Mouse (Mus musculus) intestine, embryonic 15.5 days (tissue): Measurements from ENCODE around the gene Susd1. TPM values are rescaled to one million over a fixed set of nuclear protein-coding genes. Genes with fewer than 3 reads are reported as not detected.
"Not testable (repeated sequence)": the region's sequence is repeated elsewhere in the genome, so short reads cannot be mapped to it uniquely, and the experiment has no call there.

ENCODE experiments used
- ATAC-seq: fragments of 200-750 bp; cut with Nextera tagmentation; 2 replicates; pipeline ENCODE4 v1.8.0; 2017; ENCODE audit warnings: moderate TSS enrichment, moderate library complexity
- H3K27ac ChIP-seq: fragments of 300-500 bp; sonication (generic); 2 replicates; pipeline ENCODE4 v1.5.1; 2015; ENCODE audit warnings: mild to moderate bottlenecking, inconsistent platforms
- H3K27me3 ChIP-seq: fragments of 300-500 bp; sonication (generic); replicated peaks from 2 replicates; pipeline ENCODE4 v1.6.1; 2015; ENCODE audit warnings: inconsistent platforms
- H3K36me3 ChIP-seq: fragments of 300-500 bp; sonication (generic); 2 replicates; pipeline ENCODE4 v1.6.1; 2015; ENCODE audit warnings: inconsistent platforms
- H3K4me1 ChIP-seq: fragments of 300-500 bp; sonication (generic); replicated peaks from 2 replicates; pipeline ENCODE4 v1.6.1; 2015; ENCODE audit warnings: inconsistent platforms
- H3K4me2 ChIP-seq: fragments of 300-500 bp; sonication (generic); replicated peaks from 2 replicates; pipeline ENCODE4 v1.6.1; 2015; ENCODE audit warnings: mild to moderate bottlenecking, inconsistent platforms
- H3K4me3 ChIP-seq: fragments of 300-500 bp; sonication (generic); replicated peaks from 2 replicates; pipeline ENCODE4 v1.5.1; 2015; ENCODE audit warnings: inconsistent platforms
- H3K9ac ChIP-seq: fragments of 300-500 bp; sonication (generic); 2 replicates; pipeline ENCODE4 v1.6.1; 2015; ENCODE audit warnings: inconsistent platforms
- H3K9me3 ChIP-seq: fragments of 300-500 bp; sonication (generic); 2 replicates; pipeline ENCODE4 v1.6.1; 2016; ENCODE audit warnings: inconsistent platforms
- WGBS: fragments of 180-500 bp; shearing (Covaris S2); methylation state at CpG from one replicate; pipeline ENCODE4 v1.1.7; 2015; 5-methylcytosine and 5-hydroxymethylcytosine counted together
- polyA plus RNA-seq: library from polyadenylated mRNA; unstranded; fragments of >200 nt; fragmentation: Nextera tagmentation; extraction: Ambion mirVana; gene quantifications from 2 replicates; pipeline ENCODE4 v1.2.1, GENCODE M21; 2015

Gene Susd1
- polyA plus RNA-seq, 1 experiment from 2014 or later, result 10.8 TPM

- Histone ChIP-seq H3K36me3 (no peaks in the 10 kb centered on the region), H3K9ac (no peak overlapping the region), H3K27me3 (no peaks in the 10 kb centered on the region), H3K4me2 (no peak overlapping the region), H3K4me1 (no peaks in the 10 kb centered on the region), H3K9me3 (no peaks in the 10 kb centered on the region), H3K27ac (no peak overlapping the region), H3K4me3 (no peak overlapping the region)
- ATAC-seq, result no peak
- WGBS, result 62% methylated on average over 7 of the region's 7 CpGs
Measured at GRCm38 (mm10) chr4:59298719-59299496, 139.5 kb downstream of the Susd1 start.

- Histone ChIP-seq H3K4me2 (no peak overlapping the region), H3K9ac (no peak overlapping the region), H3K4me1 (no peaks in the 10 kb centered on the region), H3K27me3 (no peaks in the 10 kb centered on the region), H3K36me3 (no peaks in the 10 kb centered on the region), H3K4me3 (no peak overlapping the region), H3K9me3 (no peaks in the 10 kb centered on the region), H3K27ac (no peak overlapping the region)
- 78% methylated on average over 6 of the region's 6 CpGs for WGBS
- no peak for ATAC-seq
Measured at GRCm38 (mm10) chr4:59295127-59295526, 143.3 kb downstream of the Susd1 start.

- H3K4me3 ChIP-seq, result no peak overlapping the region
- H3K9ac ChIP-seq, result no peak overlapping the region
- no peak overlapping the region for H3K4me2 ChIP-seq
- ATAC-seq, result no peak
- H3K4me1 ChIP-seq, result no peaks in the 10 kb centered on the region
- WGBS, result 77% methylated on average over 3 of the region's 3 CpGs
- H3K36me3 ChIP-seq, result no peaks in the 10 kb centered on the region
- H3K9me3 ChIP-seq, result no peaks in the 10 kb centered on the region
- no peak overlapping the region for H3K27ac ChIP-seq
- H3K27me3 ChIP-seq, result no peaks in the 10 kb centered on the region
Measured at GRCm38 (mm10) chr4:59294661-59295060, 143.8 kb downstream of the Susd1 start.

GRCm38 (mm10) chr4:59291914-59292718 is 146.3 kb downstream of the Susd1 start:
- Histone ChIP-seq H3K4me1 (no peaks in the 10 kb centered on the region), H3K27ac (no peak overlapping the region), H3K4me2 (no peak overlapping the region), H3K9ac (no peak overlapping the region), H3K36me3 (no peaks in the 10 kb centered on the region), H3K27me3 (no peaks in the 10 kb centered on the region), H3K9me3 (no peaks in the 10 kb centered on the region), H3K4me3 (no peak overlapping the region)
- WGBS, result 72% methylated on average over 13 of the region's 13 CpGs
- no peak for ATAC-seq

GRCm38 (mm10) chr4:59290972-59291576 is 147.4 kb downstream of the Susd1 start:
- Histone ChIP-seq H3K9ac (no peak overlapping the region), H3K27ac (no peak overlapping the region), H3K4me3 (no peak overlapping the region), H3K27me3 (no peaks in the 10 kb centered on the region), H3K36me3 (no peaks in the 10 kb centered on the region), H3K4me2 (no peak overlapping the region), H3K4me1 (no peaks in the 10 kb centered on the region), H3K9me3 (no peaks in the 10 kb centered on the region)
- 55% methylated on average over 6 of the region's 6 CpGs for WGBS
- no peak for ATAC-seq

GRCm38 (mm10) chr4:59287103-59287502 is 151.3 kb downstream of the Susd1 start:
- H3K27ac ChIP-seq, result no peak overlapping the region
- WGBS, result 78% methylated on average over 2 of the region's 2 CpGs
- ATAC-seq, result no peak
- no peak overlapping the region for H3K9ac ChIP-seq
- no peaks in the 10 kb centered on the region for H3K36me3 ChIP-seq
- no peaks in the 10 kb centered on the region for H3K4me1 ChIP-seq
- H3K27me3 ChIP-seq, result no peaks in the 10 kb centered on the region
- H3K4me3 ChIP-seq, result no peak overlapping the region
- H3K4me2 ChIP-seq, result no peak overlapping the region
- no peaks in the 10 kb centered on the region for H3K9me3 ChIP-seq

GRCm38 (mm10) chr4:59286351-59286750 is 152.1 kb downstream of the Susd1 start:
- 60% methylated on average over 6 of the region's 6 CpGs for WGBS

GRCm38 (mm10) chr4:59282699-59283487 is 155.5 kb downstream of the Susd1 start:
- Histone ChIP-seq H3K27ac (no peak overlapping the region), H3K4me1 (no peaks in the 10 kb centered on the region), H3K9me3 (no peaks in the 10 kb centered on the region), H3K4me2 (no peak overlapping the region), H3K9ac (no peak overlapping the region), H3K36me3 (no peaks in the 10 kb centered on the region), H3K27me3 (no peaks in the 10 kb centered on the region), H3K4me3 (no peak overlapping the region)
- WGBS, result 53% methylated on average over 8 of the region's 8 CpGs
- no peak for ATAC-seq

More at GRCm38 (mm10) chr4:59286351-59286750, 152.1 kb downstream of the Susd1 start:
- not testable (repeated sequence) for H3K4me3 ChIP-seq, ATAC-seq, H3K9me3 ChIP-seq, H3K4me2 ChIP-seq, H3K27me3 ChIP-seq, H3K4me1 ChIP-seq, H3K9ac ChIP-seq, H3K36me3 ChIP-seq, H3K27ac ChIP-seq

GRCm38 (mm10) chr4:59282137-59282536 is 156.3 kb downstream of the Susd1 start:
- H3K9me3 ChIP-seq, result no peaks in the 10 kb centered on the region
- H3K4me1 ChIP-seq, result no peaks in the 10 kb centered on the region
- no peaks in the 10 kb centered on the region for H3K27me3 ChIP-seq
- no peaks in the 10 kb centered on the region for H3K36me3 ChIP-seq
- H3K27ac ChIP-seq, result no peak overlapping the region
- ATAC-seq, result no peak
- H3K9ac ChIP-seq, result no peak overlapping the region
- H3K4me2 ChIP-seq, result no peak overlapping the region
- 49% methylated on average over 7 of the region's 7 CpGs for WGBS
- no peak overlapping the region for H3K4me3 ChIP-seq

GRCm38 (mm10) chr4:59280876-59281275 is 157.6 kb downstream of the Susd1 start:
- Histone ChIP-seq H3K27ac (no peak overlapping the region), H3K27me3 (no peaks in the 10 kb centered on the region), H3K36me3 (no peaks in the 10 kb centered on the region), H3K9ac (no peak overlapping the region), H3K4me1 (no peaks in the 10 kb centered on the region), H3K4me2 (no peak overlapping the region), H3K4me3 (no peak overlapping the region), H3K9me3 (no peaks in the 10 kb centered on the region)
- ATAC-seq, result no peak
- 46% methylated on average over 5 of the region's 5 CpGs for WGBS

- Histone ChIP-seq H3K9ac (no peak overlapping the region), H3K4me2 (no peak overlapping the region), H3K9me3 (no peaks in the 10 kb centered on the region), H3K4me1 (no peaks in the 10 kb centered on the region), H3K27ac (no peak overlapping the region), H3K27me3 (no peaks in the 10 kb centered on the region), H3K36me3 (no peaks in the 10 kb centered on the region), H3K4me3 (no peak overlapping the region)
- no peak for ATAC-seq
- 80% methylated on average over 5 of the region's 5 CpGs for WGBS
Measured at GRCm38 (mm10) chr4:59279111-59279510, 159.3 kb downstream of the Susd1 start.

GRCm38 (mm10) chr4:59278410-59278809 is 160.0 kb downstream of the Susd1 start:
- no peaks in the 10 kb centered on the region for H3K36me3 ChIP-seq
- no peak overlapping the region for H3K4me2 ChIP-seq
- no peak overlapping the region for H3K9ac ChIP-seq
- WGBS, result 83% methylated on average over 7 of the region's 7 CpGs
- ATAC-seq, result no peak
- no peak overlapping the region for H3K4me3 ChIP-seq
- H3K4me1 ChIP-seq, result no peaks in the 10 kb centered on the region
- no peak overlapping the region for H3K27ac ChIP-seq
- H3K27me3 ChIP-seq, result no peaks in the 10 kb centered on the region
- H3K9me3 ChIP-seq, result no peaks in the 10 kb centered on the region
